25 mouse cellular contexts compared by ENCODE assay signal in genomic region chr2:69098701-69099100, GRCm38 (mm10).
"Had no signal": no experiment of that assay in that cellular context is flagged by ENCODE, and none has a peak within 500 bp of the region (broad histone marks: within the 10 kb centered on the region; RNA-seq: fewer than 3 reads in every experiment).

No protein-coding gene starts in this region.

- H3K9ac ChIP-seq: forebrain, postnatal 0 days; heart, embryonic 13.5 days; heart, embryonic 15.5 days; hindbrain, embryonic 12.5 days; hindbrain, embryonic 14.5 days; limb, embryonic 12.5 days; liver, embryonic 13.5 days; liver, embryonic 15.5 days had no signal

- H3K4me3 ChIP-seq: heart, embryonic 13.5 days; heart, embryonic 15.5 days; hindbrain, embryonic 10.5 days; hindbrain, embryonic 12.5 days; left cerebral cortex, adult 2 months; limb, embryonic 10.5 days; limb, embryonic 12.5 days; liver, embryonic 13.5 days; liver, embryonic 15.5 days had no signal

- H3K4me1 ChIP-seq: heart, embryonic 15.5 days; hindbrain, embryonic 12.5 days; limb, embryonic 10.5 days; limb, embryonic 12.5 days; liver, embryonic 13.5 days; liver, embryonic 15.5 days had no signal

- DNase-seq: forebrain, postnatal 0 days; gastrocnemius, postnatal 14 days; heart, postnatal 14 days; heart, postnatal 4 days; kidney, adult 18-20 months; kidney, adult 8-10 months; kidney, postnatal 10 days; kidney, postnatal 25 days; kidney, postnatal 4 days; layer of hippocampus, adult 9-11 months; liver; liver, embryonic 13.5 days had no signal

- ATAC-seq: forebrain, postnatal 0 days; inflammation-experienced regulatory T-cells, adult 6 months; intestine, postnatal 0 days had no signal

- H3K27ac ChIP-seq: heart, embryonic 13.5 days; heart, embryonic 15.5 days; hindbrain, embryonic 10.5 days; hindbrain, embryonic 12.5 days; hindbrain, embryonic 14.5 days; left cerebral cortex, adult 2 months; limb, embryonic 10.5 days; limb, embryonic 12.5 days; liver, embryonic 13.5 days; liver, embryonic 15.5 days had no signal

- H3K9me3 ChIP-seq: heart, embryonic 13.5 days; heart, embryonic 15.5 days; hindbrain, embryonic 10.5 days; hindbrain, embryonic 12.5 days; limb, embryonic 10.5 days; limb, embryonic 12.5 days; liver, embryonic 13.5 days; liver, embryonic 15.5 days had no signal

- H3K27me3 ChIP-seq: heart, embryonic 13.5 days; heart, embryonic 15.5 days; hindbrain, embryonic 12.5 days; limb, embryonic 12.5 days; liver, embryonic 13.5 days; liver, embryonic 15.5 days had no signal

- H3K36me3 ChIP-seq: heart, embryonic 13.5 days; heart, embryonic 15.5 days; hindbrain, embryonic 10.5 days; hindbrain, embryonic 12.5 days; limb, embryonic 10.5 days; limb, embryonic 12.5 days; liver, embryonic 13.5 days; liver, embryonic 15.5 days had no signal

- H3K4me2 ChIP-seq: heart, embryonic 11.5 days; heart, embryonic 13.5 days; heart, embryonic 15.5 days; hindbrain, embryonic 12.5 days; hindbrain, embryonic 14.5 days; limb, embryonic 12.5 days; liver, embryonic 11.5 days; liver, embryonic 13.5 days; liver, embryonic 15.5 days had no signal
